Mouse (Mus musculus): ENCODE results near the gene Thumpd3. TPM values are rescaled to one million over a fixed set of nuclear protein-coding genes. Genes with fewer than 3 reads are reported as not detected.

Gene Thumpd3
- polyA plus RNA-seq, 1 experiment from 2014 or later, result 58.1 TPM

GRCm38 (mm10) chr6:113040319-113040718, 5.7 kb upstream of the Thumpd3 start:
- Histone ChIP-seq H3K4me2 (replicated peaks) (no peak overlapping the region), H3K9ac (no peak overlapping the region), H3K4me1 (replicated peaks) (peaks cover 11% of the 10 kb centered on the region), H3K9me3 (no peaks in the 10 kb centered on the region), H3K36me3 (no peaks in the 10 kb centered on the region), H3K27ac (no peak overlapping the region), H3K4me3 (replicated peaks) (no peak overlapping the region), H3K27me3 (replicated peaks) (no peaks in the 10 kb centered on the region)
- ATAC-seq, result no peak
- WGBS, result 76% methylated on average over 2 of the region's 2 CpGs

- Histone ChIP-seq H3K9me3 (no peaks in the 10 kb centered on the region), H3K4me2 (replicated peaks) (no peak overlapping the region), H3K27ac (no peak overlapping the region), H3K4me1 (replicated peaks) (peaks cover 12% of the 10 kb centered on the region), H3K4me3 (replicated peaks) (no peak overlapping the region), H3K27me3 (replicated peaks) (no peaks in the 10 kb centered on the region), H3K36me3 (no peaks in the 10 kb centered on the region), H3K9ac (no peak overlapping the region)
- no peak for ATAC-seq
- WGBS, result 83% methylated on average over 11 of the region's 11 CpGs
Observed at GRCm38 (mm10) chr6:113041215-113041990, 4.6 kb upstream of the Thumpd3 start.

DNA sequence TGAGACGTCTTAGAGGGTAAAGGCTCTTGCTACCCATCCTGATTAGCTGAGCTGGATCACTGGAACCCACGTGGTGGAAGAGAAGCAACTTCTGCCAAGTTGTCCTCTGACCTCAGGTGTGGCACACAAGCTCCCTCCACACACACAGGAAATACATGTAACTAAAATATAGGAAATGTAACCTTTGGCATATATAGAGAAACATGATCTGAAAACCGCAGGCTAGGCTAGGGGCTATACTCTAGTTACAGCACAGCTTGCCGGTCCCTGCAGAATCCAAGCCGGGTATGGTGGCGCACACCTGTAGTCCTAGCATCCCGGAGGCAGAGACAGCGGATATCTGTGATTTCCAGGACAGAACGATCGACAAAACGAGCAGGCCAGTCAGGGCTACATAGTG, 450 bp upstream of the Thumpd3 start:
- Histone ChIP-seq H3K36me3 (no peaks in the 10 kb centered on the region), H3K4me2 (replicated peaks) (peak overlapping the region; percentile 82), H3K4me1 (replicated peaks) (peaks cover 11% of the 10 kb centered on the region), H3K4me3 (replicated peaks) (peak overlapping the region; percentile 69), H3K9me3 (no peaks in the 10 kb centered on the region), H3K9ac (peak overlapping the region; percentile 72), H3K27me3 (replicated peaks) (no peaks in the 10 kb centered on the region), H3K27ac (peak overlapping the region; percentile 94)
- WGBS, result under 1% methylated on average over 11 of the region's 11 CpGs
- peak; percentile 50 for ATAC-seq

DNA sequence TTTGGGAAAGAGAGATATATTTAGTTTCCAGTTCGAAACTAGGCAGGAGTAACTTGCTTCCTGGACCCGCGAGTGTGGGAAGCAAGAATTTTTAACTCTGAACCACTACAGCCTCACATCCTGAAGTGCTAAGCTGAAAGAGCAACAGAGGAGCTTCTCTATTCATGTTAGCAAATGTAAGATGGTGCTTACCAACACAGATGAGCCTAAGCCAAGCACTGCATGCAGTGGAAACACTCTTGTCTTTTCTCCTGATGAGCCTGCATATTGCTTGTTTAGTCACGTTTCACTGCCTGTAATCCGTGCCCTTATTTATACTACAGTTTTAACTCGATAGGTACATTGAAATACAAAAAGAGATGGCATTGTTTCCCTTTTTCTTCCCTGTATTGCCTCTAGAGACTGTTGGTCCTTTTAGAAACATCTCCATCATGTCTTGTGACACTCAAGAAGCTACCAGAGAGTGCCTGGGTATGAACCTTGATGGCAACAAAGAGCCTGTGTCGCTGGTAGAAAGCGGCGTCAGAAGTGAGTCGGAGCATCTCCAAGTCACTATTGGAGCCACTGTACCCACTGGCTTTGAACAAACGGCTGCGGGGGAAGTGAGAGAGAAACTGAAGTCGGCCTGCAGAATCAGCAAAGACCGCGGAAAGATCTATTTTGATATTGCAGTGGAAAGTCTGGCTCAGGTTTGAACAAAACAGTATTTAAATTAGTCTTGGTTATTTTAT, 1.2 kb downstream of the Thumpd3 start:
- Histone ChIP-seq H3K9ac (peak overlapping the region; percentile 69), H3K27me3 (replicated peaks) (no peaks in the 10 kb centered on the region), H3K9me3 (no peaks in the 10 kb centered on the region), H3K27ac (peak overlapping the region; percentile 94), H3K4me1 (replicated peaks) (peaks cover 11% of the 10 kb centered on the region), H3K36me3 (peaks cover 7% of the 10 kb centered on the region), H3K4me3 (replicated peaks) (peak overlapping the region; percentile 69), H3K4me2 (replicated peaks) (peak overlapping the region; percentile 82)
- ATAC-seq, result no peak
- 52% methylated on average over 15 of the region's 15 CpGs for WGBS

DNA sequence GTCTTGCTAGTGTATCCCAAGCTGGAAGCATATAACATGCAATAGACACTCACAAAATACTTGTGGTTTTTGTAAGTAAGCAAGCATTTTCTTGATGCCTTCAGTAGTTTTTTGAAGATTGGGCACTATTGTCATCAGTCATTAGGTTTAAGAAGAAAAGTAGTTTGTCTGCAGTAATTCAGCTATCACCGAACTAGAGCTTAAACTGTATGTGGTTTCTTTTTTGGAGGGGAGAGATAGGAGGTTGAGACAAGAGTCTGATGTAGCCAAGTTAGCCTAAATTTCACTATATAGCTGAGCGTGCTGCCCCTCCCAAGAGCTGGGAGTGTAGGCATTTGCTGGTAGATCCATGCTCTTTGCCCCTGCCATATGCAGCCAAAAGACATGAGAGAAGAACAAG, 2.3 kb downstream of the Thumpd3 start:
- WGBS, result 88% methylated on average over 2 of the region's 2 CpGs
- no peak overlapping the region for H3K4me2 ChIP-seq (replicated peaks)

DNA sequence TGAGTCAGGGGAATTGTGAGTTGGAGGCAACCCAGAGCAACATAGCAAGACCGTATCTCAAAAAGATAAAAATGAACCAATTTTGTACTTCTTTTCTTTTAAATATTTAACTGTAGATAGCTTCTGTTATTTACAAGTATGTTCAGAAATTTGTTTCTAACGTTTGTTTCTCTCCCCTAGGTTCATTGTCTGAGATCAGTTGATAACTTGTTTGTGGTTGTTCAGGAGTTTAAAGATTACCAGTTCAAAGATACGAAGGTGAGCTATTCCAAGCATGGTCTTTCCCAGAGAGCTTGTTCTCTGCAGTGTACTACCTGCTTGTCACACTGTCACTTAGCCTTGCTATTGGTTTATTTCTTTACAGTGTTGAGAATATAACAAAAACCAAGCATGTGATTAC, 3.1 kb downstream of the Thumpd3 start:
- peaks cover 7% of the 10 kb centered on the region for H3K36me3 ChIP-seq
- H3K9me3 ChIP-seq, result no peaks in the 10 kb centered on the region
- ATAC-seq, result no peak
- WGBS, result 81% methylated on average over 3 of the region's 3 CpGs
- H3K27ac ChIP-seq, result no peak overlapping the region
- peaks cover 14% of the 10 kb centered on the region for H3K4me1 ChIP-seq (replicated peaks)
- no peak overlapping the region for H3K4me2 ChIP-seq (replicated peaks)
- no peak overlapping the region for H3K4me3 ChIP-seq (replicated peaks)
- H3K9ac ChIP-seq, result no peak overlapping the region
- no peaks in the 10 kb centered on the region for H3K27me3 ChIP-seq (replicated peaks)

More for the DNA sequence above, 2.3 kb downstream of the Thumpd3 start:
- Histone ChIP-seq H3K27ac (no peak overlapping the region), H3K27me3 (replicated peaks) (no peaks in the 10 kb centered on the region), H3K9me3 (no peaks in the 10 kb centered on the region), H3K4me1 (replicated peaks) (peaks cover 11% of the 10 kb centered on the region), H3K9ac (no peak overlapping the region), H3K36me3 (peaks cover 7% of the 10 kb centered on the region), H3K4me3 (replicated peaks) (no peak overlapping the region)
- no peak for ATAC-seq

- 0 out of 2 replicates have a peak, but pooled peaks cover 3% of the 10 kb centered on the region for H3K4me1 ChIP-seq (replicated peaks)
- H3K9me3 ChIP-seq, result no peaks in the 10 kb centered on the region
- peaks cover 10% of the 10 kb centered on the region for H3K36me3 ChIP-seq
- no peak overlapping the region for H3K4me3 ChIP-seq (replicated peaks)
- no peak overlapping the region for H3K4me2 ChIP-seq (replicated peaks)
- peak overlapping the region; percentile 74; the same call in 1 of the 2 replicates for H3K27ac ChIP-seq
- ATAC-seq, result peak; percentile 86
- no peak overlapping the region for H3K9ac ChIP-seq
- H3K27me3 ChIP-seq (replicated peaks), result no peaks in the 10 kb centered on the region
- 47% methylated on average over 3 of the region's 3 CpGs for WGBS
Observed at GRCm38 (mm10) chr6:113052972-113053371, 6.9 kb downstream of the Thumpd3 start.

GRCm38 (mm10) chr6:113054552-113055107, 8.6 kb downstream of the Thumpd3 start:
- Histone ChIP-seq H3K4me2 (replicated peaks) (peak overlapping the region; percentile 6; the same call in 1 of the 2 replicates), H3K9me3 (no peaks in the 10 kb centered on the region), H3K4me1 (replicated peaks) (0 out of 2 replicates have a peak, but pooled peaks cover 3% of the 10 kb centered on the region), H3K27me3 (replicated peaks) (no peaks in the 10 kb centered on the region), H3K27ac (peak overlapping the region; percentile 74), H3K4me3 (replicated peaks) (no peak overlapping the region), H3K36me3 (peaks cover 10% of the 10 kb centered on the region), H3K9ac (no peak overlapping the region)
- peak; percentile 93 for ATAC-seq
- 64% methylated on average over 6 of the region's 6 CpGs for whole genome bisulfite sequencing

GRCm38 (mm10) chr6:113060892-113061563, 15.0 kb downstream of the Thumpd3 start:
- Histone ChIP-seq H3K27ac (no peak overlapping the region), H3K36me3 (peaks cover 35% of the 10 kb centered on the region), H3K27me3 (replicated peaks) (no peaks in the 10 kb centered on the region), H3K9me3 (no peaks in the 10 kb centered on the region), H3K4me3 (replicated peaks) (no peak overlapping the region), H3K9ac (no peak overlapping the region), H3K4me1 (replicated peaks) (no peaks in the 10 kb centered on the region), H3K4me2 (replicated peaks) (no peak overlapping the region)
- 88% methylated on average over 1 of the region's 1 CpGs for WGBS
- ATAC-seq, result no peak

DNA sequence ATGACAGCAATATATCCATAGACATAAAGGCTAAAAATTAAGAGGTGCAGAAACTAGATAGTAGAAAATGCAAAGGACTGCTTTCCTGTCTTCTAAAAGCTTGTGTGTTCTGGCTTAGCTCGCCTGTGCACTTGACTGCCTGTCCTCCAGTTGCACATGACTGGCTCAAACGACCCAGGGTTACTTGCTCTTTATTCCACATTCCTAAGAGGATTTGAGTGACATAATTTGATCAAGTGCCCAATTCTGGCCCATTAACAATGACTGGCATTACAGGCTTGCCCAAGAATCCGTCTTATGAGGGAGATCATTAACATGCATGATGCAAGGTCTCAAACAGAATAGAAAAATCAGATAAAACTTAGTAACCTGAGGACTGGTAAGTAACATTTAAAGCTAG, 16.2 kb downstream of the Thumpd3 start:
- Histone ChIP-seq H3K27me3 (replicated peaks) (no peaks in the 10 kb centered on the region), H3K4me2 (replicated peaks) (no peak overlapping the region), H3K4me1 (replicated peaks) (no peaks in the 10 kb centered on the region), H3K36me3 (peaks cover 38% of the 10 kb centered on the region), H3K9ac (no peak overlapping the region), H3K4me3 (replicated peaks) (no peak overlapping the region), H3K27ac (no peak overlapping the region), H3K9me3 (no peaks in the 10 kb centered on the region)
- no peak for ATAC-seq
- 76% methylated on average over 3 of the region's 3 CpGs for WGBS

DNA sequence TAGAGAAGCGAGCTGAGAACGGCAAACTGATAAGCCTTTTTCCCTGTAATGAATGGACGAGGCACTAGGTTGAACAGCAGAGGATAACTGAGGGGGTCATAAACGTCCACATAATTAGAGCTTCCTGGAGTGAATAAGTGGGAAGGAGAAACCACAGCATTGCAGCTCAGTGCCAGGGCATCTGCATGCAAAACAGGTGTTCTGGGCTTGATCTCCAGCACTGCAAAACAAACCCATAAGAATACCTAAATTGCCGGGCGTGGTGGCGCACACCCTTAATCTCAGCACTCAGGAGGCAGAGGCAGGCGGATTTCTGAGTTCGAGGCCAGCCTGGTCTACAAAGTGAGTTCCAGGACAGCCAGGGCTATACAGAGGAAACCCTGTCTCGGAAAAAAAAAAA, 17.3 kb downstream of the Thumpd3 start:
- ATAC-seq, result peak; percentile 38; the same call in 1 of the 2 replicates
- H3K27ac ChIP-seq, result no peak overlapping the region
- no peaks in the 10 kb centered on the region for H3K27me3 ChIP-seq (replicated peaks)
- peaks cover 44% of the 10 kb centered on the region for H3K36me3 ChIP-seq
- no peaks in the 10 kb centered on the region for H3K9me3 ChIP-seq
- no peak overlapping the region for H3K4me2 ChIP-seq (replicated peaks)
- 83% methylated on average over 10 of the region's 10 CpGs for WGBS
- no peak overlapping the region for H3K4me3 ChIP-seq (replicated peaks)
- H3K4me1 ChIP-seq (replicated peaks), result no peaks in the 10 kb centered on the region
- H3K9ac ChIP-seq, result no peak overlapping the region

DNA sequence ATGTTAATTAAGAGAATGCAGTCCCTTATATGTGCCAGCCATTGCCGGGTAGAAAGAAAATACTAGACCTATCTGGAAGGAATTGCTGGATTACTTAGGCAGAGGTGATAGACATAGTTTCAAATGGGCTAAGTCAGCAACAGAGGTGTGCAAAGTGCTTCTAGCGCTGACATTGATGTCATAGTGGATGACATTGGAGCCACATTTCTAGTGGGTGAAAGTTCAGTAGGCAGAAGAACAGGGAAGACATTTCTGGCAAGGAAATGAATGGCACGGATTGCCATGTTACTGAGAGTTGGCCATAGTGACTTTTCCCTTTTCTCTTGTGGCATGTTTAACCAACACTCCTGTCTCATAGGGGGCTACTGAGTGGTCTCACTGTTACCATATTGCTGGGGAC, 19.2 kb downstream of the Thumpd3 start:
- 88% methylated on average over 3 of the region's 3 CpGs for WGBS
- Histone ChIP-seq H3K36me3 (peaks cover 41% of the 10 kb centered on the region), H3K4me1 (replicated peaks) (no peaks in the 10 kb centered on the region), H3K9me3 (no peaks in the 10 kb centered on the region), H3K27me3 (replicated peaks) (no peaks in the 10 kb centered on the region), H3K4me2 (replicated peaks) (no peak overlapping the region), H3K9ac (no peak overlapping the region), H3K4me3 (replicated peaks) (no peak overlapping the region), H3K27ac (no peak overlapping the region)
- no peak for ATAC-seq
